In the genomic region with DNA sequence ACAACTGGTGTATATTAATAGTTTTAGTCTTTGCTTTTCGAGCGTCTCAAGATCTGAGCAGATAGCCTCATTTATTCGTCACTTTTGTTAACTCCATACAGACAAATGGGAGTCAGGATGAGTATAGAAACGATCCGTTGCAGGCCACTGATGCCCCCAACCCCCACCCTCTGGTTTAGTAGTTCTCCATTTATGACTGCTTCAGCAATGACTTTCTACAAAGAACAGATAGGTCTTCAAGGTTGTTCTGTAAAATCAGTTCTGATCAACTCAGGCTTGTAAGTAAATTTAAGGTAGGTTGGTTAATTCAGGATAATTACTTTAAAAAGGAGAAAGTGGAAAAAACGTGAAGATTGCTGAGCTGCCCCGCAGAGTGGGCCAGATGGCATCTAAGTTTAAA, we compare ENCODE assay signal across 8 mouse cellular contexts. TPM values are rescaled to one million over a fixed set of nuclear protein-coding genes. Genes with fewer than 3 reads are reported as not detected.
DNase-seq lines count a peak whose midpoint lies in the region; ATAC-seq and TF ChIP-seq lines count a peak whose summit lies in the region.

No protein-coding gene starts in this region.

- 0 out of 2 replicates have a peak, but pooled peaks cover 8% of the 10 kb centered on the region for H3K4me1 ChIP-seq in heart, embryonic 12.5 days (replicated peaks)
- peaks cover 2 to 19% of the 10 kb centered on the region in 2 experiments; a peak in 2 of 4 replicates for H3K4me1 ChIP-seq in MEL (ENCODE audit: control insufficient read depth in 1 of 2, insufficient read depth in 2 of 2, low read length in 2 of 2)
- H3K4me1 ChIP-seq in forebrain, postnatal 0 days (ENCODE audit: insufficient read depth): peaks cover 11% of the 10 kb centered on the region; the same call in 1 of the 2 replicates
- peaks cover 19% of the 10 kb centered on the region for H3K4me1 ChIP-seq in midbrain, embryonic 10.5 days

- TF ChIP-seq CTCF in MEL (IDR thresholded peaks at IDR 0.05 in 2 of 3, conservative IDR thresholded peaks at IDR 0.05 in 1 of 3; ENCODE audit: control insufficient read depth in 1 of 3, insufficient read depth in 1 of 3, low read depth in 2 of 3, low read length in 3 of 3, poor library complexity in 1 of 3, severe bottlenecking in 1 of 3): no peak
- TF ChIP-seq CTCF in forebrain, postnatal 0 days (IDR thresholded peaks at IDR 0.05; ENCODE audit: low read depth): no peak

- peak overlapping the region; percentile 78 for H3K4me3 ChIP-seq in heart, embryonic 12.5 days
- H3K4me3 ChIP-seq in MEL (ENCODE audit: control insufficient read depth in 1 of 2, insufficient read depth in 1 of 2, low read depth in 2 of 2, low read length in 2 of 2): peak overlapping the region; percentile 90 to 99
- peak overlapping the region; percentile 64 for H3K4me3 ChIP-seq in forebrain, postnatal 0 days (ENCODE audit: low read depth, low read length)
- H3K4me3 ChIP-seq in midbrain, embryonic 10.5 days: peak overlapping the region; percentile 80

- no peaks in the 10 kb centered on the region for H3K9me3 ChIP-seq in heart, embryonic 12.5 days (replicated peaks)
- no peaks in the 10 kb centered on the region for H3K9me3 ChIP-seq in MEL (replicated peaks; ENCODE audit: insufficient read depth, low read length)
- H3K9me3 ChIP-seq in forebrain, postnatal 0 days (ENCODE audit: low read length): no peaks in the 10 kb centered on the region
- no peaks in the 10 kb centered on the region for H3K9me3 ChIP-seq in midbrain, embryonic 10.5 days (replicated peaks)

- TF ChIP-seq EP300 in MEL (IDR thresholded peaks at IDR 0.05; ENCODE audit: low read depth in 1 of 2, low read length in 2 of 2): no peak

- H3K27ac ChIP-seq in heart, embryonic 12.5 days (ENCODE audit: poor library complexity, severe bottlenecking): no peak overlapping the region
- peak overlapping the region; percentile 80 for H3K27ac ChIP-seq in MEL (ENCODE audit: control insufficient read depth, low read depth, low read length)
- no peak overlapping the region; the same call in 1 of the 2 replicates for H3K27ac ChIP-seq in forebrain, postnatal 0 days (ENCODE audit: low read depth, low read length)
- H3K27ac ChIP-seq in midbrain, embryonic 10.5 days (replicated peaks): peak overlapping the region; percentile 100

- DNase-seq in heart, postnatal 14 days: no peak
- peak; percentile 55 for DNase-seq in MEL (ENCODE audit: low read depth, low spot score)
- no peak for DNase-seq in forebrain, postnatal 0 days
- DNase-seq in midbrain, embryonic 10.5 days (ENCODE audit: low spot score): no peak
- DNase-seq in urinary bladder, postnatal 25 days (ENCODE audit: low spot score): no peak
- no peak for DNase-seq in yolk sac, embryonic 10.5 days (ENCODE audit: low spot score)

- H3K79me2 ChIP-seq in MEL (ENCODE audit: control insufficient read depth, insufficient read depth, low read length, poor library complexity): peaks cover 2% of the 10 kb centered on the region; the same call in 1 of the 2 replicates

- no peaks in the 10 kb centered on the region for H3K27me3 ChIP-seq in heart, embryonic 12.5 days (replicated peaks)
- no peaks in the 10 kb centered on the region for H3K27me3 ChIP-seq in MEL (ENCODE audit: control insufficient read depth in 1 of 2, insufficient read depth in 2 of 2, low read length in 2 of 2)
- H3K27me3 ChIP-seq in forebrain, postnatal 0 days (ENCODE audit: insufficient read depth, low read length): no peaks in the 10 kb centered on the region
- H3K27me3 ChIP-seq in midbrain, embryonic 10.5 days (ENCODE audit: low read depth, poor library complexity, severe bottlenecking): no peaks in the 10 kb centered on the region

- intact Hi-C loops in heart, postnatal 14 days (cut with DNase I): loop anchor here (5.0 to 10.0 kb wide), 2 partner anchors 92 to 805 kb away; partner anchors contain the start of gene Bcl10

- H3K36me3 ChIP-seq in heart, embryonic 12.5 days: no peaks in the 10 kb centered on the region
- H3K36me3 ChIP-seq in MEL (ENCODE audit: control insufficient read depth in 1 of 2, insufficient read depth in 2 of 2, low read length in 2 of 2): peaks cover 0 to 19% of the 10 kb centered on the region in 2 experiments; a peak in 3 of 4 replicates
- H3K36me3 ChIP-seq in forebrain, postnatal 0 days (ENCODE audit: insufficient read depth): no peaks in the 10 kb centered on the region
- H3K36me3 ChIP-seq in midbrain, embryonic 10.5 days: peaks cover 4% of the 10 kb centered on the region

- H3K4me2 ChIP-seq in heart, embryonic 12.5 days: peak overlapping the region; percentile 79
- peak overlapping the region; percentile 56 for H3K4me2 ChIP-seq in forebrain, postnatal 0 days (ENCODE audit: low read depth)

- WGBS in heart, embryonic 12.5 days: 78% methylated on average over 7 of the region's 7 CpGs
- WGBS in forebrain, postnatal 0 days: 60% methylated on average over 7 of the region's 7 CpGs
- 79% methylated on average over 7 of the region's 7 CpGs for WGBS in midbrain, embryonic 10.5 days

- TF ChIP-seq RAD21 in MEL (IDR thresholded peaks at IDR 0.05; ENCODE audit: low read depth, low read length): no peak

- no peak for TF ChIP-seq POLR2A in MEL (IDR thresholded peaks at IDR 0.05; ENCODE audit: control insufficient read depth in 1 of 2, insufficient read depth in 1 of 2, low read depth in 1 of 2, low read length in 2 of 2, poor library complexity in 1 of 2)

- no peak overlapping the region for H3K9ac ChIP-seq in heart, embryonic 12.5 days
- peak overlapping the region; percentile 99 for H3K9ac ChIP-seq in MEL (ENCODE audit: control insufficient read depth, low read depth, low read length, poor library complexity, severe bottlenecking)
- peak overlapping the region; percentile 95 for H3K9ac ChIP-seq in forebrain, postnatal 0 days

- ATAC-seq in heart, embryonic 12.5 days (ENCODE audit: insufficient number of reproducible peaks, low FRiP score): no peak
- ATAC-seq in forebrain, postnatal 0 days: no peak
- ATAC-seq in monocyte, adult 5-6 weeks (replicated peaks; ENCODE audit: insufficient number of reproducible peaks, low FRiP score, low TSS enrichment, poor library complexity, severe bottlenecking): no peak

TF ChIP-seq in MEL, 35 proteins besides CTCF, POLR2A, EP300 and RAD21:
- TF ChIP-seq MYC (IDR thresholded peaks at IDR 0.05; ENCODE audit: low read depth, low read length) (no peak), TBP (IDR thresholded peaks at IDR 0.05; ENCODE audit: low read depth, low read length) (0 out of 2 replicates have a peak, but pooled peaks have one; percentile 26)
TF ChIP-seq in MEL: peak in this region for 1.

RNA-seq across cellular contexts. Expression of gene Odf2l, which starts 1.0 kb away (rescaled TPM):
- polyA plus RNA-seq in heart, embryonic 12.5 days (2016; fragmentation: Nextera tagmentation; extraction: Ambion mirVana): 13.0 and 15.6 TPM in 2 replicates
- total RNA-seq in heart, postnatal 14 days (2021): 10 to 100 TPM; 12.0 to 13.8 TPM
- 12.6 and 15.1 TPM in 2 replicates for total RNA-seq in MEL (2012; rRNA removed)
- 10 to 100 TPM in 1 of 2 experiments, not detected in 1; 15.0 TPM for polyA plus RNA-seq in MEL (2012; ENCODE audit: insufficient read depth in 1 of 2, insufficient read length in 2 of 2, low read depth in 1 of 2, low replicate concordance in 2 of 2, missing spikeins in 1 of 2)
- 13.1 and 16.8 TPM in 2 replicates for total RNA-seq in forebrain, postnatal 0 days (2014; rRNA removed)
- polyA plus RNA-seq in forebrain, postnatal 0 days (2015; fragmentation: Nextera tagmentation; extraction: Ambion mirVana): 8.1 and 9.2 TPM in 2 replicates
- 21.6 and 23.4 TPM in 2 replicates for polyA plus RNA-seq in midbrain, embryonic 10.5 days (2016; fragmentation: Nextera tagmentation; extraction: Ambion mirVana)
- total RNA-seq in monocyte, adult 5-6 weeks (2017): 21.2 to 34.9 TPM (median 28.3 TPM) in 3 replicates

RNA-seq across cellular contexts. Expression of gene Clca2, which starts 20.2 kb away (rescaled TPM):
- polyA plus RNA-seq in heart, embryonic 12.5 days (2016; fragmentation: Nextera tagmentation; extraction: Ambion mirVana): 0.05 and 0.06 TPM in 2 replicates
- total RNA-seq in heart, postnatal 14 days (2021): under 1 TPM; 0.12 to 0.15 TPM
- total RNA-seq in MEL (2012; rRNA removed): not detected in 2 replicates
- not detected for polyA plus RNA-seq in MEL (2012; ENCODE audit: insufficient read depth in 1 of 2, insufficient read length in 2 of 2, low read depth in 1 of 2, low replicate concordance in 2 of 2, missing spikeins in 1 of 2)
- total RNA-seq in forebrain, postnatal 0 days (2014; rRNA removed): not detected in 2 replicates
- polyA plus RNA-seq in forebrain, postnatal 0 days (2015; fragmentation: Nextera tagmentation; extraction: Ambion mirVana): not detected in 2 replicates
- polyA plus RNA-seq in midbrain, embryonic 10.5 days (2016; fragmentation: Nextera tagmentation; extraction: Ambion mirVana): 0.11 and 0.16 TPM in 2 replicates
- not detected in 3 replicates for total RNA-seq in monocyte, adult 5-6 weeks (2017)

Comparison
In these comparisons a context has a peak if more than half of its experiments do, and no peak if none do; other contexts are left out.
1. H3K27ac ChIP-seq: peak in MEL (single experiment) and midbrain, embryonic 10.5 days (single experiment); none in heart, embryonic 12.5 days (single experiment) and forebrain, postnatal 0 days (single experiment).
2. Peak in every context shown above with its lines, with median percentiles within 50 percentile points of each other: H3K4me3 ChIP-seq.